Mouse (Mus musculus) lung, postnatal 4 days (tissue): Measurements from ENCODE around the gene Ndufv3.
A peak's percentile ranks its signal among the peaks of the same experiment; 100 is the strongest.

Experiments used
- DNase-seq, 2 experiments: peaks; one replicate each; pipeline ENCODE4 v3.0.0; 2021

Ndufv3 gene

DNA sequence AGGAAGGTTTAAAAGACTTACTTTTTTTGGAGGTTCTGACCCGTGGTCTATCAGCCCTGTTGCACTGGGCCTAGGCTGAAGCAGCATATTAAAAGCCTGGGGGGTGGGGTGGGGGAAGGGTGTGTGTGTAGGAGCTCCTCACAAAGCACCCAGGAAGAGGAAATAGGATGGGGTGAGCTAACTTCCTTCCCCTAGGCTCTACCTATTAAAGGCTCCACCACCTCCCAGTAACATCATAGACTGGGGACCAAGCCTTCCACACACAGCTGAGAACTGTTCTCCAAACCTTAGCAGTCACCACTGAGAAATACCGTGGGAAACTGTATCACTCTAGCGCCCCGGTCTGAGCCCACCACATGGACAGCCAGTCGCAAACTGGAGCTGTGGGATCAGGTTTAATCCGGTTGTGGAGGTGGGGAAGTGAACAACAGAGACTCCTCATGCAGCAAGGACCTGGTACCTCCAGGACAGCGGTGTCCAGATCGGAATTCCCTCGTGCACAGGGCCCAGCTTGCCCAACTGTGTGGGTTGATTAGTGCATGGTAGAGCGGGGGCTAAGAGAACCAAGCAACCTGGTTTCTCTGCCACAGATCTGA, 38.1 kb downstream of the Ndufv3 start:
- no peak for DNase-seq

- no peak for DNase-seq
These were observed 39.3 kb downstream of the Ndufv3 start for GRCm38 (mm10) chr17:31559021-31559789.

DNA sequence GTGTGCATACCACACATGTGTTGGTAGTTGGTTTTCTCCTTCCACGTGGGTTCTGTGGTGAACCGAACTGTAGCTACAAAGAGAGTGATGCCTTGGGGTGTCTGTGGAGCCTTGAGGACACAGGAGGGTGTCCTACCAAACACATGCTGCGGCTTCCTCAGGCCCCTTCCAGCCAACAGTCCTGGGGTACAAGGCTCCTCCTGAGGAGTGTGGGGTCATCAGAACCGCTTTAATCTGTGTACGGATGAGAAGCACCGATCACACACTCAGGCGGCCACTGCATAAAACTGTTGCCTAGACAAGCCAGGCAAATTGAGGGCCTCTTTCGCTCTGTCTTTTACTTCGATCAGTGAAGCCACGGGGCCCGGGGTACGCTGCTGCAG, 43.7 kb downstream of the Ndufv3 start:
- DNase-seq = peak; percentile 37 to 53

DNA sequence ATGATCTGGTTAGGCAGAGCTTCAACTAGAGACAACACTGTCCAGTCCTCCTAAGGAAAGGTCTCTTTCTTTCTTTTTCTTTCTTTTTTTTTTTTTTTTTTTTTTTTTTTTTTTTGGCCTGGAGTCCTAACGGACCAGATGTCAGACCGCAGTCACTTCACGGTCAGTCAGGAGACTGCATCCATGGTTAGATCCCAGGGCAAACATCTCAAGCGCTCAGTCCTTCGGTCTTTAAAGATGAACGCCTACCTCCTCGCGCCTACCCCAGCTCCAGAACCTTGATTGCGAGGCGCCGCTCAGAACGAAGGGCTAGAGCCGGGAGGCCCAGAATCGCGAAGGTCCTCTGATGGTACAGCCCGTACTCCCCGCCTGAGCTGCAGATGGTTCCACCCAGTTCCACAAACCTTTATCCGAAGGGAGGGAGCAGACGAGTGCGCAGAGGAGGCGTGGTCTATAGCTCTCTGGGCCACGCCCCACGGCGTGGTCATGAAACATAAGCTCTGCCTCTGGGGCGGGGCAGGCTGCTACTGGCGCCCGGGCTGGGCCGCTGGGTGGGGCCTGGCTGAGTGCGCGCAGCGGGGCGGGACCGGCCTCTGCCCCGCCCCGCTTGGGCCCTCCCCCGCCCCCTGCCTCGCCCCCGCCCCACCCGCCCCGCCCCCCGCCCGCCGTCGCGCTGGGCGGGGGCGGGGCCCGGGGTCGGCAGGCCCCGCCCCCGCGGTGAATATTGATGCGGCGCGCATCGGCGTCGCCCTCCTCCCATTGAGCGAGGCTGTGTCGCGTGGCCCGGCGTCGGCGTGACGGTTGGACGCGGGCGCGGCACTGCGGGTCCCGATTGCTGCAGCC, 44.3 kb downstream of the Ndufv3 start, which contains the start of gene Pknox1:
TSS of gene Pknox1 (plus strand) at position 720 of the 843 bp plus-strand sequence.
- peak; percentile 99 for DNase-seq

- no peak for DNase-seq
These were observed 44.9 kb downstream of the Ndufv3 start for GRCm38 (mm10) chr17:31564858-31565140.

- peak; percentile 73 to 87 for DNase-seq
These were observed 45.5 kb downstream of the Ndufv3 start for GRCm38 (mm10) chr17:31565141-31566056.

DNA sequence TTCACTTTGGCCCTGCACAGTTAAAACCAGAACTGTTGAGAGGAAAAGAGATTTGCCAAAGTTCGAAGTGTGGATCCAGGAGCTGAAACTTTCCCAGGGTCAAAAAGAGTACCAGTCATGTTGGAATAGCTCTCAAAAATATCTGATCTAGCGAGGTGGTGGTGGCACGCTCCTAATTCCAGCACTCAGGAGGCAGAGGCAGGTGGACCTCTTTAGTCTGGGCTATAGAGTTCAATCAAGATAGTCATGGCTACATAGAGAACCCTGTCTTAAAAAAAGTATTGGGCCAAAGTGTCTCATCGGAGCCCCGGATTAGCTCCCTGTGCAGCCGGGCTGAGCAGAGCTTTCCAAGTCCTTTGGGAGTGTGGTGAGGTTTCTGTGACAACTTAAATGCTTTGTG, 46.4 kb downstream of the Ndufv3 start:
- DNase-seq = no peak

DNA sequence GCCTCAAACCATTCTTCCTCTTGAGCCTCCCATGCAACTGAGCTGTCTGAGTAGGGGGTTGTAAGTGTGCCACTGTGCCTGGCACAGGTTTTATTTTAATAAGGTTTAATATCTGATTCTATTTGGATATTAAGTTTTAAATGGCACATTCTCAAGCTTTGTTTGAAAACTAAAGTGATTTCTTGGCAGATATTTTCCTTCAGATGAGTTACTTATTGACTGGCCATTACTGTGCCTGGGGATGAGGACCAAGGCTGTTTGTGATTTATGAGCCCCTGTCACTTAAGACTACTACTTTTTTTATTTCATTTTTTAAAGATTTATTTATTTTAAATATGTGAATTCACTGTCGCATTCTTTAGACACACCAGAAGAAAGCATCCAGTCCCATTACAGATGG, 49.8 kb downstream of the Ndufv3 start:
- no peak for DNase-seq

DNA sequence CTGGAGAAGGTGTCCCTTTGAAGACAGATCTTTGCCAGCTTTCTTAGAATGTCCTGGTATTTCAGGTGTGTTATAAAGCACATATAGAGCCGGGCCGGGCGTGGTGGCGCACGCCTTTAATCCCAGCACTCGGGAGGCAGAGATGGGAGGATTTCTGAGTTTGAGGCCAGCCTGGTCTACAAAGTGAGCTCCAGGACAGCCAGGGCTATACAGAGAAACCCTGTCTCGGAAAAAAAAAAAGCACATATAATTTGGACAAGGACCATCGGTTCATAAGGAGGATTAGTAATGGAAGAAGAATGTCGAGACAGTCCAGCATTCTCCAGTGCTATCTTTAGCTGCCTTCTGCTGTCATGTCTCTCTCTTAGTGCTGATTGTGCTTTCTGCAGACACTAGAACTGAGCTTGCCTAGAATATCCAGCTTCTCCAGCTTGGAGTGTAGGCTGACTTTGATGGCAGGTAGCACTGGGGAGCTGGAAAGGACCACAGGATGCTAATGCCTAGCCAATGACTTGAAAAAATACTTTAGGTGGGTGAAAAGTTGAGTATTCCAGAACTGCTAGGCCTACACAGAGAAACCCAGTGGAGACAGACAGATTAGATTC, 50.5 kb downstream of the Ndufv3 start:
- DNase-seq = no peak

- no peak for DNase-seq
These were observed 51.8 kb downstream of the Ndufv3 start for GRCm38 (mm10) chr17:31571689-31572088.

DNA sequence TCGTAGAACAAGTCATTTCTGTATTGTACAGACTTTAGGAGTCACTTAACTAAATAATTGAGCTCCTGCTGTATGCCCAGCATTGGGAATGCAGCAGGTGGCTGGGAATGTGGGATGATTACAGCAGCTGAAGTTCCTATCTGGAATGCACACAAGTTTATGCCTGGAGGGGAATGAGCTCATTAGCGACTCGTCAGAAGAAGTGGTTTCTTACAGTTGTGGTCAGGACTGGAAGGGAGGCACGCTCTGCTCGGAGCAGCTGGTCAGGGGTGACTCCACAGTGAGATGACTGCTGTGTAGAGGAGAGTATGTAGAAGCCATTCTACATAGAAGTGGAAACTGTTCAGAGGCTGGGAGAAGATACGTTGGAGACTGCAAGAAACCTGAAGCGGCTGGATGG, 54.7 kb downstream of the Ndufv3 start:
- DNase-seq = no peak

GRCm38 (mm10) chr17:31576394-31577175, 56.7 kb downstream of the Ndufv3 start:
- DNase-seq = no peak

- DNase-seq = no peak
These were observed 60.4 kb downstream of the Ndufv3 start for GRCm38 (mm10) chr17:31580344-31580743.
